Mouse (Mus musculus) frontal cortex, postnatal 25 days (tissue): ENCODE measurements at regions not wholly inside any gene's neighbourhood (a gene's known extent, or its start where the extent isn't known, plus 50 kb on each side); places are given as distances from the start of the nearest gene placed in this dataset.
A peak's percentile ranks its signal among the peaks of the same experiment; 100 is the strongest.

Experiments
- DNase-seq, 2 experiments: peaks; one replicate each; pipeline ENCODE4 v3.0.0; 2022; ENCODE audit warnings: low spot score in 2 of 2

DNA sequence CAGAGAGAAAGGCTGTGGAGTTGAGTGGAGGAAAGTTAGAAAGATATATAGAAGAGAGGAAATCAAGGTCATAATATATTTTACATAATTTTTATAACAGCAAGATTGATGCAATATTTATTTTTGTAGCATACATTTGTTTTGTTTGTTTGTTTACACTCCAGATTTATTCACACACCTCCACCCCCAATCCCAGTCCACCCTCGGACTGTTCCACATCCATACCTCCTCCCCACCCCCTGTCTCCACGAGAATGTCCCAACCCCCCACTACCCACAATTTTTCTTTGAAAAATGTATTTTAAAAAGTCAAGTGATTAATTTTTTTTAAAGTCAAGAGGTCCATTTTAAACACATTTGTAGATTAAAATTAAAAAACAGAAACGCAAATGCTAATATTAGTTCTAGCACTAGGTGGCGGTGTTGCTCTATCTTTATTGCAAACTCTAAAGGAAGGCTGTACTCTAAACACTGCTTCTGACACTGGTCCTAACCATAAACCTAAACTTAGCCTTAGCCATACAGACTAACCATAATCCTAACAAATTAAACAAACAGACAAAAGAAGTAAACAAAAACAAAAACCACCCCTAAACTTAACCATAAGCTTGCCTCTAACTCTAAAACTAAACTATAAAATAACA lies 67.8 kb downstream of the Olfr1505 start:
- peak in 1 of 2 experiments; percentile 21 for DNase-seq

DNA sequence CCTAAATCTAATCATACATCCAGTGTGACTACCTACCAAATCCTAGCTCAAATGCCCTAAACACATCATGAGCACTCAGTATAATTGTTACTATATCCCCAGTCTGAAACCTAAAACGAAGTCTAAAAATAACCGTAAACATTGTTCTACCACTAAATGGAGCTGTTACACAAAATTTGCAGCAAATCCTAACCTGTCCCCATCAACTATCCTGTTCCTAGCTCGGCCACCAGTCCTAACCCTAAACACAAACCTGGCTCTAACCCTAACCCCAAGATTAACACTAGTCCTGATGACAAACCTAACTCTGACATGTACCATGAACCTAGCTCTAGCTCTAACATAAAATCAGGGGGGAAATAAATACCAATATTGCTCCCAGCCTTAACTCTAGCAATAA lies 69.5 kb downstream of the Olfr1505 start:
- no peak for DNase-seq
